Mouse (Mus musculus): Measurements from ENCODE around the gene Svep1.

GRCm38 (mm10) chr4:58178489-58178888 lies 28.2 kb downstream of the Svep1 start:
- TF ChIP-seq CTCF (IDR thresholded peaks at IDR 0.05; ENCODE audit: control insufficient read depth, insufficient read depth, insufficient read length) (no peak), CEBPB (IDR thresholded peaks at IDR 0.05; ENCODE audit: low read depth) (no peak), MAX (IDR thresholded peaks at IDR 0.05) (no peak)
